Comparison of ENCODE assay signal across 22 mouse cellular contexts in the genomic region with DNA sequence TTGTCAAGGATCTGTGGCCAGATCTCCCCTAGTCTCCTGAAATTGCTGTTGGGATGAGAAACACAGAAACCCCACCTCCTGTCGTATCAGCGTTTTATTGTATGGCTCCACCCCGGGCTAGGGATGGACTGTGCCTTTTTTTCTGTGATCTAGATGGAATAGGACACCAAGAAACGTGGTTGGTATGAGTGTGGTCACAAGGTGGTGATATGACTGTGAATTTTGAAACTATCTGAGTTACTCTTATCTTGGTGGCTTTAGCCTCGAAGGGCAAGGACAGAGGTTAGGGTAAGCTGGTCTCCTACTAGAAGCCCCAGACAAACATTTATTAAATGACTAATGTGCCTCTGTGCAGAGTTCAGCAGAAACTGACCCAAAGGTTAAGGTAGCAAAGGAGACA. TPM values are rescaled to one million over a fixed set of nuclear protein-coding genes. Genes with fewer than 3 reads are reported as not detected.
DNase-seq lines count a peak whose midpoint lies in the region; ATAC-seq and TF ChIP-seq lines count a peak whose summit lies in the region.
"Had no signal": no experiment of that assay in that cellular context is flagged by ENCODE, and none has a peak within 500 bp of the region (broad histone marks: within the 10 kb centered on the region; RNA-seq: fewer than 3 reads in every experiment).

No protein-coding gene starts in this region.

- no peak overlapping the region for H3K9ac ChIP-seq in intestine, embryonic 15.5 days
- H3K9ac ChIP-seq in intestine, postnatal 0 days (ENCODE audit: low read depth, low read length): no peak overlapping the region
- no peak overlapping the region for H3K9ac ChIP-seq in intestine, embryonic 16.5 days (ENCODE audit: low read depth, low read length)
- H3K9ac ChIP-seq: embryonic facial prominence, embryonic 12.5 days; forebrain, embryonic 12.5 days had no signal

- H3K4me3 ChIP-seq in intestine, embryonic 15.5 days (replicated peaks): no peak overlapping the region
- H3K4me3 ChIP-seq in intestine, postnatal 0 days (ENCODE audit: low read depth, low read length): no peak overlapping the region
- no peak overlapping the region for H3K4me3 ChIP-seq in intestine, embryonic 16.5 days (ENCODE audit: low read length)
- H3K4me3 ChIP-seq: embryonic facial prominence, embryonic 10.5 days; embryonic facial prominence, embryonic 12.5 days; forebrain, embryonic 12.5 days had no signal

- peak; percentile 60; the same call in 1 of the 2 replicates for ATAC-seq in intestine, embryonic 15.5 days
- ATAC-seq in intestine, postnatal 0 days: no peak
- peak; percentile 69 for ATAC-seq in intestine, embryonic 16.5 days
- ATAC-seq: forebrain, embryonic 14.5 days; forebrain, embryonic 16.5 days had no signal

- no peak for DNase-seq in frontal cortex, postnatal 10 days (ENCODE audit: low spot score in 2 of 2)
- DNase-seq in kidney, adult 8-10 months: no peak
- DNase-seq: adrenal gland, adult 2 months; adrenal gland, postnatal 10 days; adrenal gland, postnatal 25 days; cerebellum, adult 11-12 months; cerebellum, adult 2 months; cerebellum, adult 9-10 months; cerebellum, postnatal 10 days; cerebellum, postnatal 25 days had no signal

- H3K9me3 ChIP-seq in intestine, embryonic 15.5 days: no peaks in the 10 kb centered on the region
- H3K9me3 ChIP-seq in intestine, postnatal 0 days (ENCODE audit: control insufficient read depth): no peaks in the 10 kb centered on the region
- H3K9me3 ChIP-seq in intestine, embryonic 16.5 days (ENCODE audit: control insufficient read depth, low read length): no peaks in the 10 kb centered on the region
- H3K9me3 ChIP-seq: embryonic facial prominence, embryonic 12.5 days; forebrain, embryonic 12.5 days had no signal

- no peak overlapping the region for H3K4me2 ChIP-seq in intestine, embryonic 15.5 days (replicated peaks)
- H3K4me2 ChIP-seq in intestine, postnatal 0 days (replicated peaks; ENCODE audit: low read depth): no peak overlapping the region
- no peak overlapping the region for H3K4me2 ChIP-seq in intestine, embryonic 16.5 days (ENCODE audit: low read depth, low read length)
- H3K4me2 ChIP-seq: embryonic facial prominence, embryonic 12.5 days; forebrain, embryonic 12.5 days had no signal

- 52% methylated on average over 5 of the region's 5 CpGs for WGBS in intestine, embryonic 15.5 days
- WGBS in intestine, postnatal 0 days: 30% methylated on average over 5 of the region's 5 CpGs
- WGBS in intestine, embryonic 16.5 days: 49% methylated on average over 5 of the region's 5 CpGs

- no peaks in the 10 kb centered on the region for H3K4me1 ChIP-seq in intestine, embryonic 15.5 days (replicated peaks)
- no peaks in the 10 kb centered on the region for H3K4me1 ChIP-seq in intestine, postnatal 0 days (replicated peaks; ENCODE audit: control insufficient read depth, insufficient read depth, low read length)
- no peaks in the 10 kb centered on the region for H3K4me1 ChIP-seq in intestine, embryonic 16.5 days (ENCODE audit: control insufficient read depth, insufficient read depth, low read length)
- H3K4me1 ChIP-seq: forebrain, embryonic 12.5 days had no signal

- no peak for TF ChIP-seq CTCF in intestine, postnatal 0 days (IDR thresholded peaks at IDR 0.05; ENCODE audit: low read depth)

- no peak overlapping the region for H3K27ac ChIP-seq in intestine, embryonic 15.5 days
- no peak overlapping the region for H3K27ac ChIP-seq in intestine, postnatal 0 days (ENCODE audit: low read depth, low read length)
- no peak overlapping the region for H3K27ac ChIP-seq in intestine, embryonic 16.5 days (ENCODE audit: low read length)
- H3K27ac ChIP-seq: embryonic facial prominence, embryonic 10.5 days; embryonic facial prominence, embryonic 12.5 days; forebrain, embryonic 12.5 days had no signal

- H3K36me3 ChIP-seq in intestine, embryonic 15.5 days: no peaks in the 10 kb centered on the region
- no peaks in the 10 kb centered on the region for H3K36me3 ChIP-seq in intestine, postnatal 0 days (ENCODE audit: control insufficient read depth, insufficient read depth)
- H3K36me3 ChIP-seq in intestine, embryonic 16.5 days (ENCODE audit: control insufficient read depth, insufficient read depth, low read length): no peaks in the 10 kb centered on the region
- H3K36me3 ChIP-seq: embryonic facial prominence, embryonic 10.5 days; embryonic facial prominence, embryonic 12.5 days; forebrain, embryonic 12.5 days had no signal

- H3K27me3 ChIP-seq in intestine, embryonic 15.5 days (replicated peaks): no peaks in the 10 kb centered on the region
- H3K27me3 ChIP-seq in intestine, postnatal 0 days (replicated peaks; ENCODE audit: control insufficient read depth, insufficient read depth, low read length): no peaks in the 10 kb centered on the region
- no peaks in the 10 kb centered on the region for H3K27me3 ChIP-seq in intestine, embryonic 16.5 days (replicated peaks; ENCODE audit: control insufficient read depth, insufficient read depth, low read length)
- H3K27me3 ChIP-seq: embryonic facial prominence, embryonic 12.5 days; forebrain, embryonic 12.5 days had no signal

RNA-seq across cellular contexts. Expression of a gene that starts 5.5 kb away (rescaled TPM):
- polyA plus RNA-seq in intestine, embryonic 15.5 days (2015; fragmentation: Nextera tagmentation; extraction: Ambion mirVana): not detected in 2 replicates
- polyA plus RNA-seq in intestine, postnatal 0 days (2015; fragmentation: Nextera tagmentation; extraction: Ambion mirVana): not detected in 2 replicates
- polyA plus RNA-seq in intestine, embryonic 16.5 days (2015; fragmentation: Nextera tagmentation; extraction: Ambion mirVana): not detected in 2 replicates
- polyA plus RNA-seq: adrenal gland, adult 2 months; brain, embryonic 14.5 days; C2C12; cerebellum, adult 2 months; cortical plate, adult 2 months; embryonic facial prominence, embryonic 10.5 days; embryonic facial prominence, embryonic 12.5 days; embryonic facial prominence, embryonic 14.5 days; forebrain, embryonic 12.5 days; forebrain, embryonic 14.5 days; forebrain, embryonic 16.5 days had no signal

RNA-seq across cellular contexts. Expression of a gene that starts 6.1 kb away (rescaled TPM):
- polyA plus RNA-seq in intestine, embryonic 15.5 days (2015; fragmentation: Nextera tagmentation; extraction: Ambion mirVana): not detected in 2 replicates
- not detected in 2 replicates for polyA plus RNA-seq in intestine, postnatal 0 days (2015; fragmentation: Nextera tagmentation; extraction: Ambion mirVana)
- polyA plus RNA-seq in intestine, embryonic 16.5 days (2015; fragmentation: Nextera tagmentation; extraction: Ambion mirVana): not detected in 2 replicates
- polyA plus RNA-seq: adrenal gland, adult 2 months; brain, embryonic 14.5 days; cerebellum, adult 2 months; cortical plate, adult 2 months; embryonic facial prominence, embryonic 10.5 days; embryonic facial prominence, embryonic 12.5 days; embryonic facial prominence, embryonic 14.5 days; forebrain, embryonic 12.5 days; forebrain, embryonic 14.5 days; forebrain, embryonic 16.5 days had no signal

RNA-seq across cellular contexts. Expression of a gene that starts 8.0 kb away (rescaled TPM):
- 4.4 and 8.2 TPM in 2 replicates for polyA plus RNA-seq in intestine, embryonic 15.5 days (2015; fragmentation: Nextera tagmentation; extraction: Ambion mirVana)
- 8.6 and 8.7 TPM in 2 replicates for polyA plus RNA-seq in intestine, postnatal 0 days (2015; fragmentation: Nextera tagmentation; extraction: Ambion mirVana)
- polyA plus RNA-seq in intestine, embryonic 16.5 days (2015; fragmentation: Nextera tagmentation; extraction: Ambion mirVana): 3.6 and 4.0 TPM in 2 replicates

RNA-seq across cellular contexts. Expression of a gene that starts 12.8 kb away (rescaled TPM):
- polyA plus RNA-seq in intestine, embryonic 15.5 days (2015; fragmentation: Nextera tagmentation; extraction: Ambion mirVana): 15.0 and 15.7 TPM in 2 replicates
- polyA plus RNA-seq in intestine, postnatal 0 days (2015; fragmentation: Nextera tagmentation; extraction: Ambion mirVana): 4.1 and 5.6 TPM in 2 replicates
- 13.2 and 16.0 TPM in 2 replicates for polyA plus RNA-seq in intestine, embryonic 16.5 days (2015; fragmentation: Nextera tagmentation; extraction: Ambion mirVana)
- polyA plus RNA-seq: adrenal gland, adult 2 months; brain, embryonic 14.5 days; cerebellum, adult 2 months; cortical plate, adult 2 months; embryonic facial prominence, embryonic 10.5 days; forebrain, embryonic 12.5 days; forebrain, embryonic 14.5 days; forebrain, embryonic 16.5 days had no signal

RNA-seq across cellular contexts. Expression of a gene that starts 17.1 kb away (rescaled TPM):
- polyA plus RNA-seq in intestine, embryonic 15.5 days (2015; fragmentation: Nextera tagmentation; extraction: Ambion mirVana): 412 and 430 TPM in 2 replicates
- 374 and 424 TPM in 2 replicates for polyA plus RNA-seq in intestine, postnatal 0 days (2015; fragmentation: Nextera tagmentation; extraction: Ambion mirVana)
- polyA plus RNA-seq in intestine, embryonic 16.5 days (2015; fragmentation: Nextera tagmentation; extraction: Ambion mirVana): 376 and 422 TPM in 2 replicates
